Comparison of ENCODE assay signal across 23 mouse cellular contexts in genomic region chr11:117363918-117364317, GRCm38 (mm10).
DNase-seq lines count a peak whose midpoint lies in the region; ATAC-seq and TF ChIP-seq lines count a peak whose summit lies in the region.
"Had no signal": no experiment of that assay in that cellular context is flagged by ENCODE, and none has a peak within 500 bp of the region (broad histone marks: within the 10 kb centered on the region; RNA-seq: fewer than 3 reads in every experiment).

No protein-coding gene starts in this region.

- no peaks in the 10 kb centered on the region for H3K27me3 ChIP-seq in forebrain, embryonic 10.5 days (ENCODE audit: poor library complexity, severe bottlenecking)
- no peaks in the 10 kb centered on the region for H3K27me3 ChIP-seq in forebrain, embryonic 13.5 days
- H3K27me3 ChIP-seq in neural tube, embryonic 12.5 days (replicated peaks), result no peaks in the 10 kb centered on the region
- H3K27me3 ChIP-seq in liver, embryonic 12.5 days (replicated peaks), result no peaks in the 10 kb centered on the region
- H3K27me3 ChIP-seq: kidney, embryonic 15.5 days had no signal

- H3K4me3 ChIP-seq in forebrain, embryonic 10.5 days, result no peak overlapping the region
- H3K4me3 ChIP-seq in forebrain, embryonic 13.5 days, result no peak overlapping the region
- no peak overlapping the region for H3K4me3 ChIP-seq in neural tube, embryonic 12.5 days
- no peak overlapping the region for H3K4me3 ChIP-seq in liver, embryonic 12.5 days
- H3K4me3 ChIP-seq in lung, adult 2 months (replicated peaks; ENCODE audit: extremely low read depth, low read depth, low read length), result no peak overlapping the region
- H3K4me3 ChIP-seq: kidney, embryonic 15.5 days had no signal

- no peaks in the 10 kb centered on the region for H3K9me3 ChIP-seq in forebrain, embryonic 10.5 days
- no peaks in the 10 kb centered on the region for H3K9me3 ChIP-seq in forebrain, embryonic 13.5 days (replicated peaks)
- no peaks in the 10 kb centered on the region for H3K9me3 ChIP-seq in neural tube, embryonic 12.5 days
- H3K9me3 ChIP-seq in liver, embryonic 12.5 days (replicated peaks), result no peaks in the 10 kb centered on the region
- H3K9me3 ChIP-seq: G1E; kidney, embryonic 15.5 days had no signal

- no peak overlapping the region for H3K9ac ChIP-seq in forebrain, embryonic 13.5 days
- H3K9ac ChIP-seq in neural tube, embryonic 12.5 days, result 0 out of 2 replicates have a peak overlapping the region, but pooled peaks have one; percentile 5
- no peak overlapping the region for H3K9ac ChIP-seq in liver, embryonic 12.5 days
- H3K9ac ChIP-seq: kidney, embryonic 15.5 days; lung, embryonic 14.5 days had no signal

- H3K4me2 ChIP-seq in forebrain, embryonic 13.5 days, result no peak overlapping the region
- no peak overlapping the region for H3K4me2 ChIP-seq in neural tube, embryonic 12.5 days (replicated peaks)
- no peak overlapping the region for H3K4me2 ChIP-seq in liver, embryonic 12.5 days
- H3K4me2 ChIP-seq: kidney, embryonic 15.5 days; lung, embryonic 14.5 days had no signal

- TF ChIP-seq CTCF in lung, adult 2 months (IDR thresholded peaks at IDR 0.05; ENCODE audit: insufficient read depth, low read length), result no peak

- peaks cover 18% of the 10 kb centered on the region for H3K4me1 ChIP-seq in forebrain, embryonic 10.5 days
- H3K4me1 ChIP-seq in forebrain, embryonic 13.5 days, result no peaks in the 10 kb centered on the region
- H3K4me1 ChIP-seq in neural tube, embryonic 12.5 days, result peaks cover 10% of the 10 kb centered on the region; the same call in 1 of the 2 replicates
- H3K4me1 ChIP-seq in liver, embryonic 12.5 days, result peaks cover 4% of the 10 kb centered on the region
- H3K4me1 ChIP-seq in lung, adult 2 months (ENCODE audit: control insufficient read depth, insufficient read depth, low read length), result no peaks in the 10 kb centered on the region

- H3K27ac ChIP-seq in forebrain, embryonic 10.5 days, result peak overlapping the region; percentile 40; the same call in 1 of the 2 replicates
- no peak overlapping the region for H3K27ac ChIP-seq in forebrain, embryonic 13.5 days
- H3K27ac ChIP-seq in neural tube, embryonic 12.5 days, result no peak overlapping the region
- H3K27ac ChIP-seq in liver, embryonic 12.5 days, result no peak overlapping the region
- H3K27ac ChIP-seq: kidney, embryonic 15.5 days had no signal

- peaks cover 46% of the 10 kb centered on the region for H3K36me3 ChIP-seq in forebrain, embryonic 10.5 days (replicated peaks)
- peaks cover 45% of the 10 kb centered on the region for H3K36me3 ChIP-seq in forebrain, embryonic 13.5 days (ENCODE audit: poor library complexity, severe bottlenecking)
- peaks cover 27% of the 10 kb centered on the region for H3K36me3 ChIP-seq in neural tube, embryonic 12.5 days
- H3K36me3 ChIP-seq in liver, embryonic 12.5 days, result peaks cover 41% of the 10 kb centered on the region

- TF ChIP-seq POLR2A in lung, adult 2 months (IDR thresholded peaks at IDR 0.05; ENCODE audit: borderline replicate concordance, extremely low read depth, low read depth, low read length), result no peak

- 80% methylated on average over 3 of the region's 3 CpGs for WGBS in forebrain, embryonic 10.5 days
- WGBS in forebrain, embryonic 13.5 days, result 68% methylated on average over 3 of the region's 3 CpGs
- WGBS in neural tube, embryonic 12.5 days, result 86% methylated on average over 3 of the region's 3 CpGs
- WGBS in liver, embryonic 12.5 days (ENCODE audit: insufficient replicate concordance), result 64% methylated on average over 3 of the region's 3 CpGs
- 77% methylated on average over 3 of the region's 3 CpGs for WGBS in lung, adult 2 months

- no peak for ATAC-seq in forebrain, embryonic 13.5 days
- ATAC-seq in neural tube, embryonic 12.5 days (ENCODE audit: low FRiP score, low read depth), result no peak
- ATAC-seq in liver, embryonic 12.5 days, result peak; percentile 58
- ATAC-seq: forebrain, embryonic 16.5 days had no signal

- DNase-seq in forebrain, embryonic 10.5 days (ENCODE audit: extremely low spot score, low spot score), result no peak
- DNase-seq in neural tube, embryonic 10.5 days (ENCODE audit: extremely low spot score, low spot score), result no peak
- no peak for DNase-seq in adrenal gland, adult (ENCODE audit: inconsistent age in 2 of 2, low spot score in 1 of 2)
- DNase-seq in lung, adult 2 months, result no peak
- no peak for DNase-seq in cerebellum, postnatal 25 days
- DNase-seq: adrenal gland, postnatal 10 days; cerebellum, adult 9-11 months; heart, postnatal 14 days; kidney, adult 18-20 months; kidney, postnatal 4 days; left cerebral cortex, postnatal 4 days; lung, embryonic 14.5 days; lung, postnatal 14 days; midbrain, embryonic 14.5 days; right cerebral cortex, postnatal 25 days; spleen, adult 18-20 months; thymus, postnatal 14 days had no signal
